Mouse (Mus musculus): ENCODE measurements around the gene B3galt4. TPM values are rescaled to one million over a fixed set of nuclear protein-coding genes. Genes with fewer than 3 reads are reported as not detected.
A peak's percentile ranks its signal among the peaks of the same experiment; 100 is the strongest.

Gene B3galt4
- polyA plus RNA-seq, 1 experiment, result not detected

- H3K27ac ChIP-seq (ENCODE audit: insufficient read depth, low read depth, low read length), result no peak overlapping the region
- H3K4me3 ChIP-seq (ENCODE audit: insufficient read depth, low read depth, low read length), result no peak overlapping the region
- no peak for TF ChIP-seq POLR2A (IDR thresholded peaks at IDR 0.05; ENCODE audit: insufficient read depth, low read depth, low read length)
- TF ChIP-seq CTCF (IDR thresholded peaks at IDR 0.05; ENCODE audit: insufficient read depth, low read depth, low read length), result no peak
- peaks cover 2% of the 10 kb centered on the region for H3K4me1 ChIP-seq (ENCODE audit: control insufficient read depth, insufficient read depth, low read length)
- WGBS, result 16% methylated on average over 1 of the region's 1 CpGs
These were observed 21.4 kb upstream of the B3galt4 start for GRCm38 (mm10) chr17:33972691-33973090.

GRCm38 (mm10) chr17:33969394-33969793, 18.1 kb upstream of the B3galt4 start:
- no peak overlapping the region for H3K4me3 ChIP-seq (ENCODE audit: insufficient read depth, low read depth, low read length)
- no peak for TF ChIP-seq CTCF (IDR thresholded peaks at IDR 0.05; ENCODE audit: insufficient read depth, low read depth, low read length)
- no peak for TF ChIP-seq POLR2A (IDR thresholded peaks at IDR 0.05; ENCODE audit: insufficient read depth, low read depth, low read length)
- WGBS, result 73% methylated on average over 4 of the region's 4 CpGs
- H3K4me1 ChIP-seq (ENCODE audit: control insufficient read depth, insufficient read depth, low read length), result no peaks in the 10 kb centered on the region
- no peak overlapping the region for H3K27ac ChIP-seq (ENCODE audit: insufficient read depth, low read depth, low read length)

GRCm38 (mm10) chr17:33968927-33969326, 17.6 kb upstream of the B3galt4 start:
- H3K4me3 ChIP-seq (ENCODE audit: insufficient read depth, low read depth, low read length), result no peak overlapping the region
- H3K27ac ChIP-seq (ENCODE audit: insufficient read depth, low read depth, low read length), result no peak overlapping the region
- 32% methylated on average over 5 of the region's 5 CpGs for WGBS
- H3K4me1 ChIP-seq (ENCODE audit: control insufficient read depth, insufficient read depth, low read length), result no peaks in the 10 kb centered on the region
- TF ChIP-seq POLR2A (IDR thresholded peaks at IDR 0.05; ENCODE audit: insufficient read depth, low read depth, low read length) (no peak), CTCF (IDR thresholded peaks at IDR 0.05; ENCODE audit: insufficient read depth, low read depth, low read length) (no peak)

- Histone ChIP-seq H3K4me3 (ENCODE audit: insufficient read depth, low read depth, low read length) (no peak overlapping the region), H3K4me1 (ENCODE audit: control insufficient read depth, insufficient read depth, low read length) (no peaks in the 10 kb centered on the region), H3K27ac (ENCODE audit: insufficient read depth, low read depth, low read length) (no peak overlapping the region)
- 4% methylated on average over 9 of the region's 9 CpGs for WGBS
- TF ChIP-seq POLR2A (IDR thresholded peaks at IDR 0.05; ENCODE audit: insufficient read depth, low read depth, low read length) (no peak), CTCF (IDR thresholded peaks at IDR 0.05; ENCODE audit: insufficient read depth, low read depth, low read length) (peak; percentile 72)
These were observed 17.2 kb upstream of the B3galt4 start for GRCm38 (mm10) chr17:33968489-33968888.

GRCm38 (mm10) chr17:33965846-33966550, 14.7 kb upstream of the B3galt4 start:
- no peak overlapping the region for H3K4me3 ChIP-seq (ENCODE audit: insufficient read depth, low read depth, low read length)
- 90% methylated on average over 16 of the region's 16 CpGs for WGBS
- H3K4me1 ChIP-seq (ENCODE audit: control insufficient read depth, insufficient read depth, low read length), result no peaks in the 10 kb centered on the region
- no peak overlapping the region for H3K27ac ChIP-seq (ENCODE audit: insufficient read depth, low read depth, low read length)
- TF ChIP-seq POLR2A (IDR thresholded peaks at IDR 0.05; ENCODE audit: insufficient read depth, low read depth, low read length) (no peak), CTCF (IDR thresholded peaks at IDR 0.05; ENCODE audit: insufficient read depth, low read depth, low read length) (no peak)

- Histone ChIP-seq H3K4me3 (ENCODE audit: insufficient read depth, low read depth, low read length) (no peak overlapping the region), H3K27ac (ENCODE audit: insufficient read depth, low read depth, low read length) (no peak overlapping the region), H3K4me1 (ENCODE audit: control insufficient read depth, insufficient read depth, low read length) (no peaks in the 10 kb centered on the region)
- WGBS, result 87% methylated on average over 17 of the region's 17 CpGs
- TF ChIP-seq CTCF (IDR thresholded peaks at IDR 0.05; ENCODE audit: insufficient read depth, low read depth, low read length) (no peak), POLR2A (IDR thresholded peaks at IDR 0.05; ENCODE audit: insufficient read depth, low read depth, low read length) (no peak)
These were observed 14.0 kb upstream of the B3galt4 start for GRCm38 (mm10) chr17:33965082-33965845.

- Histone ChIP-seq H3K27ac (ENCODE audit: insufficient read depth, low read depth, low read length) (no peak overlapping the region), H3K4me1 (ENCODE audit: control insufficient read depth, insufficient read depth, low read length) (peaks cover under 1% of the 10 kb centered on the region; the same call in 1 of the 2 replicates), H3K4me3 (ENCODE audit: insufficient read depth, low read depth, low read length) (no peak overlapping the region)
- 96% methylated on average over 7 of the region's 7 CpGs for WGBS
- TF ChIP-seq POLR2A (IDR thresholded peaks at IDR 0.05; ENCODE audit: insufficient read depth, low read depth, low read length) (no peak), CTCF (IDR thresholded peaks at IDR 0.05; ENCODE audit: insufficient read depth, low read depth, low read length) (no peak)
These were observed 11.6 kb upstream of the B3galt4 start for GRCm38 (mm10) chr17:33962876-33963275.

- peaks cover 4% of the 10 kb centered on the region for H3K4me1 ChIP-seq (ENCODE audit: control insufficient read depth, insufficient read depth, low read length)
- TF ChIP-seq POLR2A (IDR thresholded peaks at IDR 0.05; ENCODE audit: insufficient read depth, low read depth, low read length), result no peak
- TF ChIP-seq CTCF (IDR thresholded peaks at IDR 0.05; ENCODE audit: insufficient read depth, low read depth, low read length), result no peak
- H3K27ac ChIP-seq (ENCODE audit: insufficient read depth, low read depth, low read length), result no peak overlapping the region
- H3K4me3 ChIP-seq (ENCODE audit: insufficient read depth, low read depth, low read length), result no peak overlapping the region
- 93% methylated on average over 15 of the region's 15 CpGs for WGBS
These were observed 8.7 kb upstream of the B3galt4 start for GRCm38 (mm10) chr17:33959948-33960347.

- H3K4me3 ChIP-seq (ENCODE audit: insufficient read depth, low read depth, low read length), result no peak overlapping the region
- no peak overlapping the region for H3K27ac ChIP-seq (ENCODE audit: insufficient read depth, low read depth, low read length)
- no peak for TF ChIP-seq POLR2A (IDR thresholded peaks at IDR 0.05; ENCODE audit: insufficient read depth, low read depth, low read length)
- no peak for TF ChIP-seq CTCF (IDR thresholded peaks at IDR 0.05; ENCODE audit: insufficient read depth, low read depth, low read length)
- WGBS, result 94% methylated on average over 13 of the region's 13 CpGs
- peaks cover 11% of the 10 kb centered on the region for H3K4me1 ChIP-seq (ENCODE audit: control insufficient read depth, insufficient read depth, low read length)
These were observed 7.8 kb upstream of the B3galt4 start for GRCm38 (mm10) chr17:33959135-33959534.

All from olfactory bulb, adult 2 months (tissue).